Mouse (Mus musculus) mesoderm, embryonic 11.5 days (tissue): Measurements from ENCODE around the gene Ccdc170.
A peak's percentile ranks its signal among the peaks of the same experiment; 100 is the strongest.

Experiments
- DNase-seq: peaks from one replicate; pipeline ENCODE4 v3.0.0-alpha.2; 2012; ENCODE audit warnings: low read depth, low spot score

Gene Ccdc170

GRCm38 (mm10) chr10:4520394-4521102 is 38.2 kb downstream of the Ccdc170 start:
- DNase-seq, result no peak

- no peak for DNase-seq
Measured at GRCm38 (mm10) chr10:4522116-4522515, 39.8 kb downstream of the Ccdc170 start.

GRCm38 (mm10) chr10:4523078-4523477 is 40.8 kb downstream of the Ccdc170 start:
- DNase-seq, result no peak

GRCm38 (mm10) chr10:4528043-4528442 is 45.7 kb downstream of the Ccdc170 start:
- peak; percentile 41 for DNase-seq

GRCm38 (mm10) chr10:4530638-4531235 is 48.4 kb downstream of the Ccdc170 start:
- DNase-seq, result no peak

- no peak for DNase-seq
Measured at GRCm38 (mm10) chr10:4531933-4532332, 49.6 kb downstream of the Ccdc170 start.

- no peak for DNase-seq
Measured at GRCm38 (mm10) chr10:4532731-4533130, 50.4 kb downstream of the Ccdc170 start.

- no peak for DNase-seq
Measured at GRCm38 (mm10) chr10:4533873-4534272, 51.6 kb downstream of the Ccdc170 start.

GRCm38 (mm10) chr10:4545550-4545949 is 63.2 kb downstream of the Ccdc170 start:
- peak; percentile 25 for DNase-seq

- peak; percentile 55 for DNase-seq
Measured at GRCm38 (mm10) chr10:4553442-4554119, 71.3 kb downstream of the Ccdc170 start.

- DNase-seq, result no peak
Measured at GRCm38 (mm10) chr10:4556842-4557377, 74.6 kb downstream of the Ccdc170 start.

- DNase-seq, result no peak
Measured at GRCm38 (mm10) chr10:4559132-4559531, 76.8 kb downstream of the Ccdc170 start.

- DNase-seq, result no peak
Measured at GRCm38 (mm10) chr10:4565148-4565547, 82.8 kb downstream of the Ccdc170 start.

GRCm38 (mm10) chr10:4570778-4571177 is 88.5 kb downstream of the Ccdc170 start:
- no peak for DNase-seq

GRCm38 (mm10) chr10:4571304-4571703 is 89.0 kb downstream of the Ccdc170 start:
- no peak for DNase-seq

- peak; percentile 37 for DNase-seq
Measured at GRCm38 (mm10) chr10:4581905-4582304, 99.6 kb downstream of the Ccdc170 start.

- DNase-seq, result no peak
Measured at GRCm38 (mm10) chr10:4586691-4587090, 104.4 kb downstream of the Ccdc170 start.

- DNase-seq, result no peak
Measured at GRCm38 (mm10) chr10:4589576-4589975, 107.3 kb downstream of the Ccdc170 start.

GRCm38 (mm10) chr10:4590956-4591355 is 108.7 kb downstream of the Ccdc170 start:
- no peak for DNase-seq

GRCm38 (mm10) chr10:4593828-4594227 is 111.5 kb downstream of the Ccdc170 start:
- DNase-seq, result no peak

GRCm38 (mm10) chr10:4597211-4597610 is 114.9 kb downstream of the Ccdc170 start:
- DNase-seq, result no peak

GRCm38 (mm10) chr10:4598244-4598842 is 116.0 kb downstream of the Ccdc170 start:
- DNase-seq, result peak; percentile 66
